Mouse (Mus musculus) c-Kit-negative CD71-positive TER-119-positive erythroid progenitor cells, embryonic 14.5 days (primary cell): ENCODE measurements around the gene Gm13290.
"Not testable (repeated sequence)": the region's sequence is repeated elsewhere in the genome, so short reads cannot be mapped to it uniquely, and the experiment has no call there.

Source experiments
- DNase-seq: peaks from one replicate; pipeline ENCODE4 v3.0.0-alpha.2; 2013; ENCODE audit warnings: low read depth, low spot score

Gm13290 gene

DNA sequence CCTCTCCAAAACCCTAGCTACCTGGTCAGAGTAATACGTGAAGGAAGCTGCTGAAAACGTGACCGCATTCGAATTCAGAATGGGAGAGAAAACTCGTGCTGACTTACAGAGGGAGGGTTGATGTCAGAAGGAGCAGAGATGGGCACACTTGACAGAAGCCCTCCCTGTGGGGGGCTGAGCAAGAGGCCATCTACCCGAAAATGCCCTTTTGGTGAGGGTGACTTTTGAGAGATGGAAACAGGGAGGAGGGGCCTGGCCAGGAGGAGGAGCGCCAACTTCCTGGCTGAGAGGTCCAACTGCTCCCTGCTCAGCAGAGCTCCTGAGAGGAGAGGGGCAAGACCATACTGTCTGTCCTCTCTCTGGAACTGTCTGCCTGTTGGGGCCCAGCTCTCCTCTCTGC, 8.2 kb downstream of the Gm13290 start, which contains the start of gene Ifnz:
Ifnz (plus strand) TSS at position 301 of the 400 bp plus-strand sequence.
- DNase-seq, result not testable (repeated sequence)

DNA sequence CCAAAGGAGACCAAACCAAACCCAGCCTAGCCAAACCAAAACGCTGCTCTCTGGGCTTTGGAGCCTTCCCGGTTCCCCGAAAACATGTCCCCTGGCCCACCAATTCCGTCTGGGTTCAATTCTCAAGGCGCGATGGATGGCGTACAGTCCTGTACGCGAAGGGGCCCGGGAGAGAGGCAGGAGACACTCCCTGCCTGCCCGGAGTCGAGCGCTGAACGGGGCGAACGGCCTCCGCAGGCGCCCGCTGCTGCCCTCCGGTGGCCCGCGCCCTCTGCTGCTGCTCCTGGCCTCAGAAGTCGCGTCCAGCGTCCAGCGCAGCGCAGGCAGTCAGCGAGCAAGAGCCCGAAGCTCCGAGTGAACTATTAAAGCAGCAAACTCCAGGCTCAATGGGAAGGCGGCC, 8.7 kb downstream of the Gm13290 start:
- not testable (repeated sequence) for DNase-seq

GRCm38 (mm10) chr4:88785409-88785808, 11.8 kb downstream of the Gm13290 start, which contains the start of gene Gm13276:
Gm13276 (plus strand) TSS chr4:88785709.
- not testable (repeated sequence) for DNase-seq

GRCm38 (mm10) chr4:88788402-88788801, 14.8 kb downstream of the Gm13290 start, which contains the start of gene Gm13277:
Gm13277 (plus strand) TSS chr4:88788632.
- not testable (repeated sequence) for DNase-seq

- not testable (repeated sequence) for DNase-seq
Observed at GRCm38 (mm10) chr4:88791250-88791649, 17.6 kb downstream of the Gm13290 start, which contains the start of gene Gm13278. Gm13278 (plus strand) TSS chr4:88791550.

GRCm38 (mm10) chr4:88793936-88794675, 20.5 kb downstream of the Gm13290 start, which contains the start of gene Gm13275:
Gm13275 (plus strand) TSS chr4:88794487.
- DNase-seq, result not testable (repeated sequence)

DNA sequence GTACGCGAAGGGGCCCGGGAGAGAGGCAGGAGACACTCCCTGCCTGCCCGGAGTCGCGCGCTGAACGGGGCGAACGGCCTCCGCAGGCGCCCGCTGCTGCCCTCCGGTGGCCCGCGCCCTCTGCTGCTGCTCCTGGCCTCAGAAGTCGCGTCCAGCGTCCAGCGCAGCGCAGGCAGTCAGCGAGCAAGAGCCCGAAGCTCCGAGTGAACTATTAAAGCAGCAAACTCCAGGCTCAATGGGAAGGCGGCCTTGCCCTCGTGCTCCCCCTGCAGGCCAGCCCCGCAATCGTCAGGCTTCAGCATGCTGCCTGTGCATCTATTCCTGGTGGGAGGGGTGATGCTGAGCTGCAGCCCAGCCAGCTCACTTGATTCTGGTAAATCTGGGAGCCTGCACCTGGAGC, 23.5 kb downstream of the Gm13290 start, which contains the start of gene Gm13279:
Gm13279 (plus strand) TSS at position 301 of the 400 bp plus-strand sequence.
- not testable (repeated sequence) for DNase-seq

DNA sequence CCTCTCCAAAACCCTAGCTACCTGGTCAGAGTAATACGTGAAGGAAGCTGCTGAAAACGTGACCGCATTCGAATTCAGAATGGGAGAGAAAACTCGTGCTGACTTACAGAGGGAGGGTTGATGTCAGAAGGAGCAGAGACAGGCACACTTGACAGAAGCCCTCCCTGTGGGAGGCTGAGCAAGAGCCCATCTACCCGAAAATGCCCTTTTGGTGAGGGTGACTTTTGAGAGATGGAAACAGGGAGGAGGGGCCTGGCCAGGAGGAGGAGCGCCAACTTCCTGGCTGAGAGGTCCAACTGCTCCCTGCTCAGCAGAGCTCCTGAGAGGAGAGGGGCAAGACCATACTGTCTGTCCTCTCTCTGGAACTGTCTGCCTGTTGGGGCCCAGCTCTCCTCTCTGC, 25.7 kb downstream of the Gm13290 start, which contains the start of gene Gm13285:
Gm13285 (plus strand) TSS at position 301 of the 400 bp plus-strand sequence.
- DNase-seq, result not testable (repeated sequence)

GRCm38 (mm10) chr4:88802954-88803353, 29.3 kb downstream of the Gm13290 start, which contains the start of gene Gm13287:
Gm13287 (plus strand) TSS chr4:88803254.
- not testable (repeated sequence) for DNase-seq

GRCm38 (mm10) chr4:88805231-88805630, 31.6 kb downstream of the Gm13290 start, which contains the start of gene Gm13288:
Gm13288 (plus strand) TSS chr4:88805531.
- DNase-seq, result not testable (repeated sequence)

- DNase-seq, result not testable (repeated sequence)
Observed at GRCm38 (mm10) chr4:88805761-88806160, 32.1 kb downstream of the Gm13290 start.

- DNase-seq, result no peak
Observed at GRCm38 (mm10) chr4:88815928-88816327, 42.3 kb downstream of the Gm13290 start, which contains the start of gene Ifna7. Ifna7 (plus strand) TSS chr4:88816228.

GRCm38 (mm10) chr4:88819659-88820058, 46.0 kb downstream of the Gm13290 start, which contains the start of gene Ifna11:
Ifna11 (plus strand) TSS chr4:88819959.
- DNase-seq, result no peak

GRCm38 (mm10) chr4:88822995-88823394, 49.4 kb downstream of the Gm13290 start:
- DNase-seq, result no peak
